Mouse (Mus musculus) kidney, embryonic 14.5 days (tissue): ENCODE data around the gene Cela3b. TPM values are rescaled to one million over a fixed set of nuclear protein-coding genes. Genes with fewer than 3 reads are reported as not detected.
A peak's percentile ranks its signal among the peaks of the same experiment; 100 is the strongest.

Source experiments
- ATAC-seq: fragments of 200-750 bp; cut with Nextera tagmentation; 2 replicates; pipeline ENCODE4 v1.8.0; 2017; ENCODE audit warnings: moderate number of reproducible peaks, mild to moderate bottlenecking, moderate TSS enrichment, moderate library complexity; ENCODE audit not compliant: low FRiP score, low TSS enrichment
- H3K27ac ChIP-seq: fragments of 300-500 bp; sonication (generic); 2 replicates; pipeline ENCODE4 v1.5.1; 2014; ENCODE audit warnings: low read depth, mild to moderate bottlenecking, low read length, moderate library complexity, mixed read lengths
- H3K27me3 ChIP-seq: fragments of 300-500 bp; sonication (generic); 2 replicates; pipeline ENCODE4 v1.6.1; 2014; ENCODE audit warnings: mild to moderate bottlenecking, low read length; ENCODE audit not compliant: control insufficient read depth, insufficient read depth
- H3K36me3 ChIP-seq: fragments of 300-500 bp; sonication (generic); 2 replicates; pipeline ENCODE4 v1.6.1; 2014; ENCODE audit warnings: low read length, mixed read lengths; ENCODE audit not compliant: control insufficient read depth, insufficient read depth
- H3K4me1 ChIP-seq: fragments of 300-500 bp; sonication (generic); 2 replicates; pipeline ENCODE4 v1.6.1; 2014; ENCODE audit warnings: low read length, mixed read lengths; ENCODE audit not compliant: control insufficient read depth, insufficient read depth
- H3K4me2 ChIP-seq: fragments of 300-500 bp; sonication (generic); replicated peaks from 2 replicates; pipeline ENCODE4 v1.6.1; 2014; ENCODE audit warnings: low read depth, mild to moderate bottlenecking, low read length
- H3K4me3 ChIP-seq: fragments of 300-500 bp; sonication (generic); 2 replicates; pipeline ENCODE4 v1.5.1; 2014; ENCODE audit warnings: mild to moderate bottlenecking, low read length
- H3K9ac ChIP-seq: fragments of 300-500 bp; sonication (generic); 2 replicates; pipeline ENCODE4 v1.6.1; 2014; ENCODE audit warnings: low read depth, mild to moderate bottlenecking, low read length, moderate library complexity
- H3K9me3 ChIP-seq: fragments of 300-500 bp; sonication (generic); 2 replicates; pipeline ENCODE4 v1.6.1; 2016; ENCODE audit warnings: low read length; ENCODE audit not compliant: control insufficient read depth
- WGBS: fragments of 180-500 bp; shearing (Covaris S2); extraction: QIAGEN DNeasy Blood & Tissue Kit; methylation state at CpG from one replicate; pipeline ENCODE4 v1.1.7; 2014; 5-methylcytosine and 5-hydroxymethylcytosine counted together
- polyA plus RNA-seq: library from polyadenylated mRNA; unstranded; fragments of >200 nt; fragmentation: Nextera tagmentation; extraction: Ambion mirVana; gene quantifications from 2 replicates; pipeline ENCODE4 v1.2.1, GENCODE M21; 2014

The Cela3b gene
- polyA plus RNA-seq, 1 experiment from 2014 or later = not detected

DNA sequence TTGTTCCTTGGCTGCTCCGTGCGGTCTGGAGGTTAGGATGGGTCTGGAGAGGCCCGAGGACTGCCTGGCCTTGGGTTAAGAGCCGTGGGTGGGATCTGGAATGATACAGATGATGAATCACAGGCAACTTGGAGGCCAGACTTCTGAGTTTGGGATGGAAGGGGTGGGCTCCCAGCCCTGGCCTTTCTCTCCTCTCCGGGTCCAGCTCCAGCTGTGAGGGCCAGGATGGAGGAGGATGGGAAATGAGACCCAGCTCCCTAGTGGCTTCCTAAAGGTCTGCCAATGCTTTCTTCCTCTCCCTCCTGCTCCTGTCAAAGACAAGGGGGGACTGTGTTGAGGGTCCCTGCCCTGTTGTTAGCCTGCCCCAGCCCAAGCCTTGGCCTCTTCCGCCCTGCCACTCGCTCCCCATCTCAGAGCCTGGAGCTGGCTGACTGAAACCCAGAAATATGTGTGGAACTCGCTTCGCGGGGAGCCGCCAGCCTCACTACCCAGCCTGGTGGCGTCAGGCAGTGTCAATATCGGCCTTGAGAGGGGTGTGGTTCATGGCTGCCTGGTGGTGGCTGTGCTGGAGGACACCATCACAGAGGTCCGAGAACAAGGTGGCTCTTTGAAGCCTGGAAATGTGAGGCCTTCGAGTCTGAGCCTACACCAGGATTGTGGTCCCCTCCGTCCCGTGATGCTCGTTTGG, 43.5 kb upstream of the Cela3b start:
- Histone ChIP-seq H3K9me3 (no peaks in the 10 kb centered on the region), H3K27ac (peak overlapping the region; percentile 19; the same call in 1 of the 2 replicates), H3K9ac (no peak overlapping the region), H3K4me1 (peaks cover 87% of the 10 kb centered on the region), H3K36me3 (no peaks in the 10 kb centered on the region), H3K27me3 (no peaks in the 10 kb centered on the region), H3K4me2 (no peak overlapping the region; the same call in 1 of the 2 replicates), H3K4me3 (no peak overlapping the region)
- ATAC-seq = no peak
- whole genome bisulfite sequencing = 49% methylated on average over 18 of the region's 18 CpGs

DNA sequence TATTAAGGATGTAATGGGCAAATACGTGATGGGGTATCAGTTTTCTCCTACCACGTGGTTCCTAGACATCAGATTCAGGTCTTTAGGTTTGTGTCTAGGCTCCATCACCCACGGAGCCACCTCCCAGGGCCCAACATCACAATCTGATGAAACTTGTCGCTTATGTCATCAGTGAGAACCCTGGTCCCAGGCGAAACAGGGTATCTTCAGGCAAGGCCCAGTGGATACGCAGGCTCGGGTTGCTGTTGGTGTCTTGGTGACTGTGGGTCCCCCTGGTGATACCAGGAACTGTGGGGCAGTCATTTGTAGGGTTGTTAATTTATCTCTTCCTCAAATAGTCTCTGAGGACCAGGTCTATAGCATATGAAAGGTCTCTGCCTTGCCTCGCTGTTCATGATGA, 42.9 kb upstream of the Cela3b start:
- H3K27me3 ChIP-seq = no peaks in the 10 kb centered on the region
- H3K4me3 ChIP-seq = no peak overlapping the region
- H3K27ac ChIP-seq = no peak overlapping the region; the same call in 1 of the 2 replicates
- no peak overlapping the region; the same call in 1 of the 2 replicates for H3K4me2 ChIP-seq
- WGBS = 67% methylated on average over 8 of the region's 8 CpGs
- H3K36me3 ChIP-seq = no peaks in the 10 kb centered on the region
- H3K4me1 ChIP-seq = peaks cover 81% of the 10 kb centered on the region
- H3K9ac ChIP-seq = no peak overlapping the region
- H3K9me3 ChIP-seq = no peaks in the 10 kb centered on the region
- no peak for ATAC-seq

DNA sequence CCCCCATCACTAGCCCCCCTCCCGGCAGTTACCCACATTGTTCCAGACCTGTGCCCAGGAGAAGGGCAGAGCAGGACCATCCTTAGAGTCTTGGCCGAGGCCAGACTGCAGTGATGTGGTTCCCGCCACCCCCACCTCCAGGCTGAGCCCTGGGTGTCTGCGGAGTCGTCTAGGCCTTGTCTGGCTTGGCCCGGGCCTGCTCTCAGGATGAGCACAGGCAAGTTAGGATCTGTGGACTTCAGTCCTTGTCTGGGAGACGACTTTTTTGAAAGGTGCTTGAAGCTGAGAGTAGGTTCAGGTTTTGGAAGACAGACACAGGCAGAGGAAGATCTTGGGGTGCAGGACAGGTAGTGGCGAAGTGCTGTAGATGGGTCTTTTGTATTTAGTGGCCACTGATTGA, 41.0 kb upstream of the Cela3b start:
- Histone ChIP-seq H3K4me1 (peaks cover 71% of the 10 kb centered on the region), H3K4me2 (peak overlapping the region; percentile 82), H3K9ac (peak overlapping the region; percentile 40; the same call in 1 of the 2 replicates), H3K27ac (peak overlapping the region; percentile 77), H3K9me3 (no peaks in the 10 kb centered on the region), H3K27me3 (no peaks in the 10 kb centered on the region), H3K36me3 (no peaks in the 10 kb centered on the region), H3K4me3 (peak overlapping the region; percentile 91)
- 49% methylated on average over 8 of the region's 8 CpGs for WGBS
- ATAC-seq = no peak

DNA sequence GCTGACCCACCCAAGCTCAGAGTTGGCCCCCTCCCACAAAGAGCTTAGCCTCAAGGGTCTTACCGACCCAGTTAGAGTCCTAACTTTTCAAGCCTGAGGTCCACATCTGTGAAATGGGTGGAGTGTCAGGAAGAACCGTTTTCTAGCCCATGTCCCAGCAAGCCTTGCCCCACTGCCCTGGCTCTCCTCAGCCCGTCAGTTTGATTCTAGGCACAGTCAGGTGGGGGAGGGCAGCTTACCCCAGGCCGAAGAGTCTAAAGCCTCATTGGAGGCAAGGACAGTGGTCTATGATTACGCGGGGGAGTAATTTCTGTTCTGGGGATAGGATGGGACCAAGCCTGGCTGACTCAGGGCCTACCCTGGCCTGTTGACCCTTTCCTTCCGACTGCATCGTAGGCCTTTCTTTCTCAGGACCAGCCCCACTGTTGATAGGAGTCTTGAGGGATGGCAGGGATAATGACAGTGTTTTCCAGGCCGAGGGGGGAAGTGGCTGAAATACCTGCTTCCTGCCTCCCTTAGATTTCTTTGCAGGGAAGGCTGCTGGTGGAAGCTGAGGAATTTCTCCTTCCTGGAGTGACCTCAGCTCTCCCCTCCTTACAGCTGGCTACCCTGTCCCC, 40.5 kb upstream of the Cela3b start:
- WGBS = 27% methylated on average over 9 of the region's 9 CpGs
- H3K4me1 ChIP-seq = peaks cover 66% of the 10 kb centered on the region

DNA sequence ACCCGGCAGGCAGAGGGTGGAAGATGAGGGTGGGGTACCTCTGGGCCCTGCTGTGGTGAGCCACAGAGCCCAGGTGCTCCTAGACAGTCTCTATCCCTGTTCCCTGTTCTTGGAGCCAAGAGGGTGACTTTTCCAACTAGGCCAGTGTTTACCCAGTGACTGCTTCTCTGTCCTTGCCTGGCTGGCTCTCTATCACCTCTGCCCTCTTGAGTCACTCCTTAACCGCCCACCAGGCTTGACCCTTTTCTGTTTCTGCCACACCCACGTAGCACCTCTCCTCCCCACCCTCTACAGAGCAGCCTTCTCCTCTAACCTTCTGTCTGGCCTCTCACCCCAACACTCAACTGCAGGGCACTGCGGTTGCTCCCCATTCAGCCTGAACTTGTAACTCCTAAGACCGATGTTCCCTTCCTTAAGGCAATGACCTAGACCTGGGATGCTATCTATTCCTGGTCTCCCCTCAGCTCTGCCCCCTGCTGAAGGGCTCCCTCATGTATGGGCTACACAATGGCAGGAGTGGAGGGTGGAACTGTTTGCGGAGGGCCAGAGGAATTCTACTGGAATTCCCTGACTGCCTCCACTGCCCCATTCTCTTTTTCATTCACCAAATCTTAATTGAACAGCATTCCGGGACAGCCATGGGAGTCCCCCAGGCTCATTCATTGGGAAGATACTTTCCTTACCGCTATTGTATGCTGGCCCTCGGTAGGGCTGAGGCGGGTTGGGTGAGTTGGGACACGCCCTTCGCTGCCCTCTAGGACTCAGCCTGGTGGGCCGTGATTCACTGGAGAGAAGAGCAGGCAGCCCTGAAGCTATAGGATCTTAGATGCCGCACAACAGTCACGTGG, 39.7 kb upstream of the Cela3b start:
- WGBS = 28% methylated on average over 15 of the region's 15 CpGs
- no peaks in the 10 kb centered on the region for H3K27me3 ChIP-seq
- peak overlapping the region; percentile 91 for H3K4me3 ChIP-seq
- peak overlapping the region; percentile 82 for H3K4me2 ChIP-seq
- peak; percentile 1; the same call in 1 of the 2 replicates for ATAC-seq
- H3K36me3 ChIP-seq = no peaks in the 10 kb centered on the region
- H3K9me3 ChIP-seq = no peaks in the 10 kb centered on the region
- peaks cover 62% of the 10 kb centered on the region for H3K4me1 ChIP-seq
- H3K9ac ChIP-seq = peak overlapping the region; percentile 91
- peak overlapping the region; percentile 77 for H3K27ac ChIP-seq

More for the DNA sequence above, 40.5 kb upstream of the Cela3b start:
- Histone ChIP-seq H3K27me3 (no peaks in the 10 kb centered on the region), H3K36me3 (no peaks in the 10 kb centered on the region), H3K27ac (peak overlapping the region; percentile 77), H3K9ac (peak overlapping the region; percentile 40; the same call in 1 of the 2 replicates), H3K4me3 (peak overlapping the region; percentile 91), H3K9me3 (no peaks in the 10 kb centered on the region), H3K4me2 (peak overlapping the region; percentile 82)
- 0 out of 2 replicates have a peak, but pooled peaks have one; percentile 7 for ATAC-seq

DNA sequence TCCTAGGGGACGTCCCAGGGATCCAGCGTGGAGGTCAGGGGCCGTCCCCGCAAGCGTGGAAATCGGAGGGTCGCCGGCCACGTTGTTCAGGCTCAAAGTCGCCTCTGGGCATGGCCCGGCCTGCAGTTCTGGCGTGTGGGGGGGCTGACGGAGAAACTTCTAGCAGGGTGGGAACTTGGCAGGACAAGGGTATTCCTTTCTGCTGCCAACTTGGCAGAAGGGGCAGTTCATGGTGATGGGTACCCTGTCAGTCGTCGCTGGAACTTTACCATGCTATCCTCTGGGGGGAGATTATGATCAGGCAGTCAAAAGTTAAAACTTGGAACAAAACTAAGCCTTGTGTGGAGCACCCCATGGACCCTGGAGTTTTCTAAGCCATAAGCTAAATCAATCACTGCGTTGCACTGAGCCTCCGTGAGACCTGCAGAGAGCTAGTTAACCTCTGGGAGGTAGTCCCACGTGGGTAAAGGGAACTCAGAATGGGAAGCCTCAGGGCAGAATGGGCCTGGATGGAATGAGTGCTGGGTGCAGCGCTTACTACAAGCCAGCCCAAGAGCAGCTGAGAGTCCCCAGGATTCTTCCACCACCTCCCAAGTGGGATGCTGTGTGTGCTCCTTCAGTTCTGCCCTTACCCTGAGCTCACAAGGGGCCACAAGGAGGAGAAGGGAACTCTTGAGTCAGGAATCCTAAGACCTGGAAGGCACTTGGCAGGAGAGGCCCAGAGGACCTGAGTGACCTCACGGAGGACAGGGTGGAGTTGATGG, 38.9 kb upstream of the Cela3b start:
- Histone ChIP-seq H3K4me1 (peaks cover 62% of the 10 kb centered on the region), H3K9ac (peak overlapping the region; percentile 91), H3K4me2 (peak overlapping the region; percentile 82), H3K4me3 (peak overlapping the region; percentile 91), H3K27me3 (no peaks in the 10 kb centered on the region), H3K36me3 (no peaks in the 10 kb centered on the region), H3K9me3 (no peaks in the 10 kb centered on the region), H3K27ac (peak overlapping the region; percentile 69)
- ATAC-seq = peak; percentile 3; the same call in 1 of the 2 replicates
- under 1% methylated on average over 20 of the region's 20 CpGs for WGBS

DNA sequence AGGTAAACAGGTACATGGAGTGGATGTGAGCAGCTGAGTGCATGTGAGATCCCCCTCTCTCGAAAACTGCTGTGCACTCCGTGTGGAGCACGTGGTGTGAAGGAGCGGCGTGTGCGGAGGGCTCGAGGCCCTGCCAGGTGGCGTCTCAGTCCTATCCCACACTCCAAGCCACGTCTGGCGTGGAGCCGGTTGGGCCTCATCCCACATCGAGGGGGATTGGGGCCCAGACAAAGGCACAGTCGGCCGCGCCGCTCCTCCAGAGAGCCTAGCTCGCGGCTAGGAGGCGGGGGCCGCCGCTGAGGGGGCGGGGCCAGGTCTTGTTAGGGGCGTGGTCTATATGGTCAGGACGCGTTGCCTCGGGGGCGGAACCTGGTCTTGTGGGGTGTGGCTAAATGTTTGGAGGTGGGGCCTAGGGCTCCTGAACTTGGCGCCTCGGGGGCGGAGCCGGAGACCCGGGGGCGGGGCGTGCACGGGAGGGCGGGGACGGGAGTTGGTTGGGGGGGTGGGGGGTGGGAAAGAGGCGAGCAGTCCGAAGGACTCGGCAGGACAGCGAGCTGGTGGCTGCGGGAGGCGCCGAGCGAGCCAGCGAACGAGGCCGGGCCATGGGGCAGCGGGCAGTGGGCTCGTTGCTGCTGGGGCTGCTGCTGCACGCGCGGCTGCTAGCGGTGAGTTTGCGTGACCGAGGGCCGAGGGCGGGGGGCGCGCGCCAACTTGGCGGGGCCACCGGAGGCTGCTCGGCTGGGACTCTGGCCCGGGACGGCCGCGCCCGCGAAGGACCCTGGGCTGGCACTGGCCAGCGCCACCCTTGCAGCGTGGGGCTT, 38.1 kb upstream of the Cela3b start, which contains the start of gene Hspg2:
Gene Hspg2 (plus strand): TSS at position 510 of the 821 bp plus-strand sequence.
- Histone ChIP-seq H3K4me2 (peak within 1 kb of the TSS; percentile 82), H3K4me1 (peaks cover 55% of the 10 kb centered on the region), H3K27ac (peak within 1 kb of the TSS; percentile 84), H3K9ac (peak within 1 kb of the TSS; percentile 91), H3K27me3 (no peaks in the 10 kb centered on the region), H3K9me3 (no peaks in the 10 kb centered on the region), H3K4me3 (peak within 1 kb of the TSS; percentile 91), H3K36me3 (no peaks in the 10 kb centered on the region)
- WGBS = under 1% methylated on average over 71 of the region's 72 CpGs
- ATAC-seq = peak; percentile 86
